Mouse (Mus musculus) frontal cortex, postnatal 10 days (tissue): Measurements from ENCODE around the gene Shisa6.

ENCODE experiments used
- DNase-seq, 2 experiments: peaks; one replicate each; pipeline ENCODE4 v3.0.0; 2022; ENCODE audit warnings: low spot score in 2 of 2, mixed read lengths in 1 of 2

Shisa6 gene

GRCm38 (mm10) chr11:66525371-66526045, at the start of gene Shisa6:
TSS of gene Shisa6 (minus strand) at chr11:66525964.
- peak; percentile 13 to 26 for DNase-seq

DNA sequence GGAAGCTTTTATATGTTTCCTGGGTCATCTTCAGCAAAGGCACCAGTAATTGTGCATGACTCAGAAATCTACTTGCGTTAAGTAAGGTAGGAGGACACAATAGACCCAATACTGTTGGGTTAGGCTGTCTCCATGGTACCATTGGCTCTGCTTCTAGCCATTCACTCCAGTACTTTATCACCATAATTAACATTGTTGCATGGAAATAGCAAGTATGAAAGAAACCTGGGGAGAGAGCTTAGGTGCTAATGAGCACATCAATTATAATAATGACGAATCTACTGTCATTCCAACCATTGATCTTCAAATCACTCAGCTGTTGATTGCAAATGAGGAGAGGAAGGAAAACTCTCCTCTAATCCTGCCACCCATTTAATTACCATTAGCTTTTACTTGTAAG, 48.1 kb upstream of the Shisa6 start:
- no peak for DNase-seq

GRCm38 (mm10) chr11:66569045-66569444, 43.3 kb upstream of the Shisa6 start:
- no peak for DNase-seq

- no peak for DNase-seq
These were observed 42.6 kb upstream of the Shisa6 start for GRCm38 (mm10) chr11:66568386-66568791.

DNA sequence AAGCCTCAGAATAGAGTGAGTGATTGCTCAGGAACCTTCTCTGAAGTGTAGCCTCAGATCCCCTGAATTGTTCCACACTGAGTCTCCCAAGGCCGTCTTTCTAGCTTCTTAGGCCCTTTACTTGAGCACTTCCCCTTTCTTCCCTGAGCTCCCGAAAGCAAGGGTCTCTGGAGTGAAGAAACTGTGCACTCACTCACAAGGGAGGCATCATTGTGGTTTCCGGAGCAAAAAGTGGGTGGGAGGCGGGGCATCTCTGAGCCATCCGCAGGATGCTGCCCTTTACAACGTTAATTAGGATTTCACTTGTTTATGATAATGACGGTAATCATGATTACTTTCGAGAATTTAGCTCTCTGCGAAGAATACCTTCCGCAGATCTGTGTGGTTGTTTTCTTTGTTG, 41.6 kb upstream of the Shisa6 start:
- no peak for DNase-seq

DNA sequence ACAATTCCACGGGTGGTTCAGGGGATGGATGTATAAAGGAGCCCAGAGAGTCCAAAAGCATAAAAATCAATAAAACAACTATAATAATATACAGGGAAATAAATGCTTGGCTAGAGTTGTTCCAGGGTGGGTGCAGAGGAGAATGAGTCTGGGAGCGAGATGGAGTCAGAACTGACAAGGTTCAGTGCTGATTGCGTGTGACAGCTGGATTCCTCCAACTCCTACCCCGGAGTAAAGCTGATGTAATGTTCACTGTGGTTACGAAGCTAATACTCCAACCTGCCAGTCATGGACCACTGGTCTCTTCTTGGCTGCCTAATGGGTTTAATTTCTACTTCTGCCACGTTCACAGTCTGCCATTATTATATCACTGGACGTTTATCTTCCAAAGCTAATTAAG, 36.5 kb upstream of the Shisa6 start:
- DNase-seq, result no peak

- DNase-seq, result no peak
These were observed 12.1 kb upstream of the Shisa6 start for GRCm38 (mm10) chr11:66537820-66538219.

- DNase-seq, result no peak
These were observed 10.1 kb upstream of the Shisa6 start for GRCm38 (mm10) chr11:66535866-66536265.

GRCm38 (mm10) chr11:66535156-66535555, 9.4 kb upstream of the Shisa6 start:
- DNase-seq, result no peak

- DNase-seq, result no peak
These were observed 8.5 kb upstream of the Shisa6 start for GRCm38 (mm10) chr11:66534291-66534690.

DNA sequence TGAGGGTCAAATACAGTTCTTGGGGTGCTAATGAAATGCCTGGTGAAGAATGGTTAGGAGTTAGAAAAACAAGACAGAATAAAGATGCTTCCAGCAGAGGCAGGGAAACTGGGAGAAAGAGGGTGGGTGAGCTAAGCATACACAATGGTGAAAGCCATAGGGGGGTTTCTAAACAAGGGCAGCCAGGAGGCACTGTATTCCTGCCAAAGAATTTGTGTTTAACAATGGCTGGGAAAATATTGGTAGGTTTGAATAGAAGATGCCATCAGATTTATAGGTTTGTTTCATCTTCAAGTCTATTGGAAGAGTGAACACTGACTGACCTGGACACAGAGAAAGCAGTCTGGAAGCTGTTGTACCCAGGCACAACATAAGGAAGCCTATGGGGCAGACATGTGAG, 2.4 kb upstream of the Shisa6 start:
- no peak for DNase-seq

GRCm38 (mm10) chr11:66527343-66527742, 1.6 kb upstream of the Shisa6 start:
- DNase-seq, result peak in 1 of 2 experiments; percentile 12

DNA sequence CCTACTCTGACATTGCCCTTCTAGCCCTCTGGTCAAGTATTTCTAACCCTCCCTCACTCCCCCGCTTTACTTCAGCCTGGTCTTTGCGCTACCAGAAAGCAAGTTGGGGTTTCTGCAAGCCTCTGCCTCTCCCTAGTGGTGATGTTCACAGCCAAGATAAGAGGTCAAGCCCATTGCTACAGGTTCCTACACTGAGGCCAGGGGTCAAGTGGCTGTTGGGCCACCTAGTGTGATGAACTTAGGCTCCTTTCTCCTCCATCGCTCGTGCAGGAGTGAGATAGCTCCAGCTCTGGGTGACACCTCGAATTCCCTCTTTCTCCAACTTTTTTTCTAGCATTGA, 1.2 kb upstream of the Shisa6 start:
- DNase-seq, result no peak

DNA sequence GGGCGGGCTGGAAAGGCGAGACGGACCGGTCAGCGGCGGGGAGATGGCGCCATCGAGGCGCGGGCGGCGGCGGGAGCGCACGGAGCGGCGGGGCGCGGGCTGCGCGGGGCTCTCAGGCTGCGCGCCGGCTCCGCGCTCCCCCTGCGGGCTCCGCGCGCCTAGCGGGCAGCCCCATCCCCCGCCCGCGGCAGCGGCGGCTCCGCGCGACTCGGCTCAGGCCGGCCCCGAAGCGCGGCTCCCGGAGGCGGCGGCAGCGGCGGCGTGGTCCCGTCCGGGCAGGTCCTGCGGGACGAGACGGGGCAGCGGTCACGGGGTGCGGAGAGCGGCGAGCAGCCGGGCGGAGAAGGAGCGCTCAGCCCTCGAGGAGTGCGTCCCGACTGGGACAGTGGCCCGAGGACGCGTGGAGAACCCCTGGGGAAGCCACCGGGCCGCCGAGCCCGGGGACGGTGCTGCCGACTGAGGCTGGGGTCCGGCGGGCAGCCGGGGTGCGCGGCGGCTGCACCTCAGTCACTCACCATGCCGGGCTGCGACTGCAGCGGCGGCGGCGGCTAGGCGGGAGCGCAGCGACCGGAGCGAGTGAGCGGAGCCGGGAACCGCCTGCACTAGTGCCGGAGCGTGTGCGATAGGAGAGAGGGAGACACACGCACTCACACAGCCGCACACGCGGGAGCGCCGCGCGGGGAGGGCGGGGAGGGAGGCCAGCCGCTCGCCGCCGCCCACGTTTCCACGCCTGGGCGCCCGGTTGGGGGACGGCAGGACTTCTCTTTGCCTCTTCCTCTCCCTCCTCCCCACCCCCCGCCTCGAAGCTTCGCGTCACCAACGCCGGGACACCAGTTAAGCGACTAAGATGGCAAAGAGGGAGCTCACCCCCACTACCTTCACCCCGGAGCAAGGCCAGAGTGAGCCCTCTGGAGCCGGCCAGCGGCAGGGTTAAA, 549 bp upstream of the Shisa6 start:
- DNase-seq, result peak; percentile 27 to 30

GRCm38 (mm10) chr11:66524251-66524650, 1.5 kb downstream of the Shisa6 start:
- no peak for DNase-seq

GRCm38 (mm10) chr11:66522376-66522775, 3.4 kb downstream of the Shisa6 start:
- peak in 1 of 2 experiments; percentile 13 for DNase-seq

GRCm38 (mm10) chr11:66519386-66519785, 6.4 kb downstream of the Shisa6 start:
- no peak for DNase-seq

- no peak for DNase-seq
These were observed 11.4 kb downstream of the Shisa6 start for GRCm38 (mm10) chr11:66514346-66514745.

GRCm38 (mm10) chr11:66500951-66501350, 24.8 kb downstream of the Shisa6 start:
- no peak for DNase-seq

- DNase-seq, result no peak
These were observed 26.8 kb downstream of the Shisa6 start for GRCm38 (mm10) chr11:66498857-66499445.

GRCm38 (mm10) chr11:66496235-66496634, 29.5 kb downstream of the Shisa6 start:
- DNase-seq, result no peak

DNA sequence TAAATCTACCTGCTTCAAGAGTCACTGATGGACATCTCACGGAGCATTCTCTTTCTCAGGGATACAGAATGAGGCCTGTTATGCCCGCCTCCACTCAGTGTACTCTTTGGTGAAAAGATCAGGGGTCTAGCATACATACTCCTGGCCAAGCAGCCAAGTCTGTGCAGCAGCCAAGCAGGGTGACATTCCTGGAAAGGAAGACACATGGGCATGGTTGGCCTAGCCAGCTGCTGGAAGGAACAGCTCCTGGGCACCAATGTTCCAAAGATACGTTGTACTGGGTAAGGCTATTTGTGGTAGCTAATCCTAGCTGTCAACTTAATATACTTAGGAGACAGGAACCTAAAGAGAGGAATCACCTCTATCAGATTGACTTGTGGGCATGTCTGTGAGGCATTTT, 31.4 kb downstream of the Shisa6 start:
- no peak for DNase-seq

DNA sequence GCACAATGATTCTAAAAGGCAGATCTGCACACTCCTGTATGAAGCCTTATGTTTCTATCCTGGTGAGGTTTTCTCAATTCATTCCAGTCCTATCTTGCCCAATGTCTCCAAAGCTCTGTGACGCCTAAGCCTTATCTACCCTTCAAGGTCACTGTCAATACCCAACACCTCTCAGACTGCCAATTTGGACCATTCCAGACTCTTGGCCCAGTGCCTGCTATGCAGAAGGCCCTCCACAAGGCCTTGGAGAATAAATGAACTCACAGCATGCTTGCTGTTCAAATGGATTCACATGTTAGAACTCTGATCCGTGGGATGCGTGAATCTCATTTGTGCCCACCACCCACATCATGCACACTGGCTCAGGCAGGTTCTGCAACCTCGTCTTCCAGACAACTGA, 38.0 kb downstream of the Shisa6 start:
- DNase-seq, result no peak
